Mouse (Mus musculus) limb, embryonic 15.5 days (tissue): ENCODE measurements around the gene Auh. TPM values are rescaled to one million over a fixed set of nuclear protein-coding genes. Genes with fewer than 3 reads are reported as not detected.

ENCODE experiments used
- ATAC-seq: fragments of 200-750 bp; cut with Nextera tagmentation; 2 replicates; pipeline ENCODE4 v1.8.0; 2017; ENCODE audit warnings: low read depth, moderate TSS enrichment; ENCODE audit not compliant: insufficient number of reproducible peaks, low FRiP score, low TSS enrichment
- H3K27ac ChIP-seq: fragments of 300-500 bp; sonication (generic); 2 replicates; pipeline ENCODE4 v1.5.1; 2015; ENCODE audit warnings: moderate library complexity, mild to moderate bottlenecking, inconsistent platforms
- H3K27me3 ChIP-seq: fragments of 300-500 bp; sonication (generic); 2 replicates; pipeline ENCODE4 v1.6.1; 2015; ENCODE audit warnings: inconsistent platforms
- H3K36me3 ChIP-seq: fragments of 300-500 bp; sonication (generic); 2 replicates; pipeline ENCODE4 v1.6.1; 2015; ENCODE audit warnings: inconsistent platforms
- H3K4me1 ChIP-seq: fragments of 300-500 bp; sonication (generic); 2 replicates; pipeline ENCODE4 v1.6.1; 2015; ENCODE audit warnings: inconsistent platforms
- H3K4me2 ChIP-seq: fragments of 300-500 bp; sonication (generic); 2 replicates; pipeline ENCODE4 v1.6.1; 2015; ENCODE audit warnings: mild to moderate bottlenecking, inconsistent platforms
- H3K4me3 ChIP-seq: fragments of 300-500 bp; sonication (generic); 2 replicates; pipeline ENCODE4 v1.5.1; 2015; ENCODE audit warnings: mild to moderate bottlenecking, inconsistent platforms
- H3K9ac ChIP-seq: fragments of 300-500 bp; sonication (generic); 2 replicates; pipeline ENCODE4 v1.6.1; 2015; ENCODE audit warnings: inconsistent platforms
- H3K9me3 ChIP-seq: fragments of 300-500 bp; sonication (generic); 2 replicates; pipeline ENCODE4 v1.6.1; 2016; ENCODE audit warnings: inconsistent platforms
- WGBS: fragments of 180-500 bp; shearing (Covaris S2); methylation state at CpG from one replicate; pipeline ENCODE4 v1.1.7; 2015; 5-methylcytosine and 5-hydroxymethylcytosine counted together
- polyA plus RNA-seq: library from polyadenylated mRNA; unstranded; fragments of >200 nt; fragmentation: Nextera tagmentation; extraction: Ambion mirVana; gene quantifications from 2 replicates; pipeline ENCODE4 v1.2.1, GENCODE M21; 2015

The Auh gene
- polyA plus RNA-seq, 1 experiment from 2014 or later, result 39.6 TPM

GRCm38 (mm10) chr13:52812549-52813515 lies 116.6 kb downstream of the Auh start:
- 55% methylated on average over 16 of the region's 16 CpGs for WGBS
- Histone ChIP-seq H3K4me2 (no peak overlapping the region), H3K4me3 (no peak overlapping the region), H3K36me3 (no peaks in the 10 kb centered on the region), H3K9ac (no peak overlapping the region), H3K9me3 (no peaks in the 10 kb centered on the region), H3K4me1 (peaks cover 2% of the 10 kb centered on the region; the same call in 1 of the 2 replicates), H3K27me3 (no peaks in the 10 kb centered on the region), H3K27ac (no peak overlapping the region)
- no peak for ATAC-seq

GRCm38 (mm10) chr13:52807722-52808121 lies 121.8 kb downstream of the Auh start:
- peaks cover 18% of the 10 kb centered on the region for H3K4me1 ChIP-seq
- WGBS, result 88% methylated on average over 11 of the region's 11 CpGs
- no peak overlapping the region for H3K4me3 ChIP-seq
- no peak overlapping the region for H3K4me2 ChIP-seq
- H3K27me3 ChIP-seq, result no peaks in the 10 kb centered on the region
- no peak overlapping the region for H3K27ac ChIP-seq
- H3K9me3 ChIP-seq, result no peaks in the 10 kb centered on the region
- ATAC-seq, result no peak
- H3K36me3 ChIP-seq, result no peaks in the 10 kb centered on the region
- no peak overlapping the region for H3K9ac ChIP-seq

DNA sequence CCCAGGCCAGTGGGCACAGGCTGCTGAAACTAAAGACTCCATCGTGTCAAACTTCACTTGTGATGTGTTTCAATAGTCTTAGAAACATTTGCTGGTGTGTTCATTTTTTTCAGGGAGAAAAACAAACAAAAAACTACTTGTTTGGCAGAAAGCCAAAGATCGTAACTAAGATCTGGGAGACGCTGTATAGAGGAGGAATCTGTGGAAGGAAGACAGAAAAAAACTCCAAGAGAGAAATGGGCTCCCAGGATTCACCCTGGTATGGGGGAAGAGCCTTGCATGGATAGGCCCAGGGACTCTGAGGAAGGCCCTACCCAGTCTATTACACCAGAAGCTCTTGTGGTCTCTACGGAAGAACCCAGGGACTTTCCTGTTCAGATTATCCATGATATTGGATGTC lies 123.5 kb downstream of the Auh start:
- H3K27me3 ChIP-seq, result no peaks in the 10 kb centered on the region
- WGBS, result 29% methylated on average over 4 of the region's 4 CpGs
- no peak for ATAC-seq
- H3K36me3 ChIP-seq, result no peaks in the 10 kb centered on the region
- peaks cover 18% of the 10 kb centered on the region for H3K4me1 ChIP-seq
- no peak overlapping the region for H3K4me3 ChIP-seq
- no peak overlapping the region for H3K4me2 ChIP-seq
- no peak overlapping the region for H3K27ac ChIP-seq
- H3K9ac ChIP-seq, result no peak overlapping the region
- H3K9me3 ChIP-seq, result no peaks in the 10 kb centered on the region

DNA sequence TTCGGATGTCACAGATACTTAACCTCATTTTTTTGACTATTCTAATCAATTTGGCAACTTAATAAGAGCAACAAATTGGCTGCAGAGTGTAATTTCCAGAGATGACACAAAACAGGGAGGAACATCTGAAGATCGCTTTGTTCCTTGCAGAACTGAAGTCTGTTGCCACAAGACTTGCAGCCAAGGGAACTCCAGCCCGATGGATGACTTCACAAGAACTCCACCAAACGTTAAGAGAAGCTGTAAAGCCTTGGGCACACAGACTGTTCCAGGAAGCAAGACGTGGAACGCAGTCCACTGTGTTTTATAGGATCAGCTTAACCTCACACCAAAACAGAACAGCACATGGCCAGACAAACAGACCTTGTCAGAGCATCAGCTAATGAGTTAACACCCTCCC lies 123.9 kb downstream of the Auh start:
- Histone ChIP-seq H3K9ac (no peak overlapping the region), H3K4me1 (peaks cover 18% of the 10 kb centered on the region), H3K27ac (no peak overlapping the region), H3K27me3 (no peaks in the 10 kb centered on the region), H3K36me3 (no peaks in the 10 kb centered on the region), H3K9me3 (no peaks in the 10 kb centered on the region), H3K4me2 (no peak overlapping the region), H3K4me3 (no peak overlapping the region)
- ATAC-seq, result 0 out of 2 replicates have a peak, but pooled peaks have one; percentile 37
- WGBS, result 27% methylated on average over 6 of the region's 6 CpGs

DNA sequence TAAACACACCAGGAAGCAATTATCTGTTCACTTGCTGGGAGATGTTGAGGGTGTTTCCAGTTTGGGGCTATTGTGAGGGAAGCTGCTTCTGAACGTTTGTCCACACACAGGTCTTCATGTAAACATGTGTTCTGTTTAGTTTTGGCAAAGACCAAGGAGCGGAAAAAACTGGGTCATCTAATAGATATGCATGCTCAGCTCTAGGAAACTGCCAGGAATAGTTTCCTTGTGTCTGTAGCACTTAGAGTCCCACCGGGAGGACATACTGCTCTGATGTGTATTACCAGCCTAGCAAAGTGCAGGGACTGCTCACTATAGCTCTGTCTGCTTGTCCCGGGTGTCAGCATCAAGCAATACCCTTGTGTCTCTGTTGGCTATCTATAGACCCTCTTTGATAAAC lies 127.0 kb downstream of the Auh start:
- Histone ChIP-seq H3K9ac (no peak overlapping the region), H3K4me2 (no peak overlapping the region), H3K4me1 (peaks cover 23% of the 10 kb centered on the region), H3K4me3 (no peak overlapping the region), H3K9me3 (no peaks in the 10 kb centered on the region), H3K36me3 (no peaks in the 10 kb centered on the region), H3K27ac (no peak overlapping the region), H3K27me3 (no peaks in the 10 kb centered on the region)
- no peak for ATAC-seq
- 59% methylated on average over 4 of the region's 4 CpGs for WGBS

GRCm38 (mm10) chr13:52800687-52801341 lies 128.7 kb downstream of the Auh start:
- Histone ChIP-seq H3K27ac (no peak overlapping the region), H3K4me1 (peaks cover 18% of the 10 kb centered on the region), H3K36me3 (no peaks in the 10 kb centered on the region), H3K4me3 (no peak overlapping the region), H3K4me2 (no peak overlapping the region), H3K27me3 (no peaks in the 10 kb centered on the region), H3K9me3 (no peaks in the 10 kb centered on the region), H3K9ac (no peak overlapping the region)
- ATAC-seq, result no peak
- WGBS, result 51% methylated on average over 4 of the region's 4 CpGs

DNA sequence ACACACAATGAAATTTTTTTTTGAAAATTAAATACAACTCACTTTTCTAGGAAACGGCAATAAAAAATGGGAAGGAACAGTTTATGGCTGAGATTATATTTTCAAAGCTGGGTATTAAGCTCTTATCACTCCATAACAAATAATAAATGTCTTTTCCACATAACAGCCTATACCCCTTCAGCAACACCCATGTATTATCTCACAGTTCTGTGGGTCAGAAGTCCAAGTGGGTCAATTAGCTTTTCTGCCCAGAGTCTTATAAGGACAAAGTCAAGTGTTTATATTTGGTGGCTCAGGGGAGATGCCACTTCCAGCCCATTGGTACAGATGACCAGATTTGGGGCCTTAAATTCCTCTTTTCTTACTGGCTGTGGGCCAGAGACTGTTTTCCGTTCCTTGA lies 129.4 kb downstream of the Auh start:
- Histone ChIP-seq H3K4me2 (no peak overlapping the region), H3K36me3 (no peaks in the 10 kb centered on the region), H3K9me3 (no peaks in the 10 kb centered on the region), H3K27me3 (no peaks in the 10 kb centered on the region), H3K4me1 (peaks cover 13% of the 10 kb centered on the region), H3K27ac (no peak overlapping the region), H3K4me3 (no peak overlapping the region), H3K9ac (no peak overlapping the region)
- WGBS, result 58% methylated on average over 2 of the region's 2 CpGs
- no peak for ATAC-seq

GRCm38 (mm10) chr13:52794232-52794631 lies 135.2 kb downstream of the Auh start:
- Histone ChIP-seq H3K9me3 (no peaks in the 10 kb centered on the region), H3K36me3 (no peaks in the 10 kb centered on the region), H3K4me3 (no peak overlapping the region), H3K4me2 (no peak overlapping the region), H3K4me1 (0 out of 2 replicates have a peak, but pooled peaks cover 5% of the 10 kb centered on the region), H3K9ac (no peak overlapping the region), H3K27me3 (no peaks in the 10 kb centered on the region), H3K27ac (no peak overlapping the region)
- 80% methylated on average over 4 of the region's 4 CpGs for WGBS
- no peak for ATAC-seq

DNA sequence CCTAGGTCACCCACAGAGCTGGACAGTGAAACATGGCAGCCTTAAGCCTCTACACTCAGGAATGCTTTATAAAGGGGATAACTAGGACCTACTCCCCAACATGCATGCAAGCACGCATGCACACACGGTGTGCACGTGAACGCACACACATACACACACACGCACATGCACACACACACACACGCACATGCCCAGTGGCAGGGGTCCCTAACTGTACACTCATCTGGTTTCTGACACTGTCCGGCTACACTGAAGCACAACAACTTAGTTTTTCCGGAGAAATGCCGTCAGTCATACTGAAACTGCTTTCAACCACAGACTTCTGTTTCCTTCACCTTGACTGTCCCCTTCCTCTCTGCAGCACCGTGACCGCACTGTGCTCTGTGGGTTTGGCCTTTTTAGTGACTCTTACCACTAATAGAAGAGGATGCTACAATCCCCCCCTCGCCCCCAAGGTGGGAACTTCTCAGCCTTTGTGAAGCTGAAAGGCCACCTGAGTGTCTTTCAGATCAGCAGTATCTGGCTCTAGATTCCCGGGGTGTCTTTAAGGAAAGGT lies 136.0 kb downstream of the Auh start:
- Histone ChIP-seq H3K27me3 (no peaks in the 10 kb centered on the region), H3K9me3 (no peaks in the 10 kb centered on the region), H3K4me2 (no peak overlapping the region), H3K4me3 (no peak overlapping the region), H3K36me3 (no peaks in the 10 kb centered on the region), H3K27ac (no peak overlapping the region), H3K9ac (no peak overlapping the region), H3K4me1 (0 out of 2 replicates have a peak, but pooled peaks cover 5% of the 10 kb centered on the region)
- ATAC-seq, result no peak
- WGBS, result 88% methylated on average over 13 of the region's 13 CpGs

GRCm38 (mm10) chr13:52792242-52792844 lies 137.1 kb downstream of the Auh start:
- Histone ChIP-seq H3K9me3 (no peaks in the 10 kb centered on the region), H3K4me3 (no peak overlapping the region), H3K9ac (no peak overlapping the region), H3K4me2 (no peak overlapping the region), H3K36me3 (no peaks in the 10 kb centered on the region), H3K27ac (no peak overlapping the region), H3K4me1 (no peaks in the 10 kb centered on the region), H3K27me3 (no peaks in the 10 kb centered on the region)
- WGBS, result 89% methylated on average over 9 of the region's 9 CpGs
- no peak for ATAC-seq

GRCm38 (mm10) chr13:52790894-52791293 lies 138.6 kb downstream of the Auh start:
- H3K27me3 ChIP-seq, result no peaks in the 10 kb centered on the region
- no peak overlapping the region for H3K27ac ChIP-seq
- H3K36me3 ChIP-seq, result no peaks in the 10 kb centered on the region
- H3K4me3 ChIP-seq, result no peak overlapping the region
- no peaks in the 10 kb centered on the region for H3K4me1 ChIP-seq
- H3K4me2 ChIP-seq, result no peak overlapping the region
- 70% methylated on average over 5 of the region's 5 CpGs for WGBS
- H3K9me3 ChIP-seq, result no peaks in the 10 kb centered on the region
- no peak for ATAC-seq
- H3K9ac ChIP-seq, result no peak overlapping the region
